Mouse (Mus musculus) lung, postnatal 10 days (tissue): ENCODE data around the gene Foxk1.

Experiments used
- DNase-seq: peaks from one replicate; pipeline ENCODE4 v3.0.0; 2021

Gene Foxk1

GRCm38 (mm10) chr5:142450846-142451245 lies 49.5 kb downstream of the Foxk1 start:
- DNase-seq: no peak

GRCm38 (mm10) chr5:142451759-142452158 lies 50.5 kb downstream of the Foxk1 start:
- DNase-seq: no peak

- no peak for DNase-seq
These were observed 52.4 kb downstream of the Foxk1 start for GRCm38 (mm10) chr5:142453742-142454141.

- DNase-seq: no peak
These were observed 55.0 kb downstream of the Foxk1 start for GRCm38 (mm10) chr5:142456318-142456717.

- peak; percentile 48 for DNase-seq
These were observed 56.0 kb downstream of the Foxk1 start for GRCm38 (mm10) chr5:142457345-142457744.

GRCm38 (mm10) chr5:142458791-142459557 lies 57.7 kb downstream of the Foxk1 start:
- DNase-seq: no peak

- no peak for DNase-seq
These were observed 58.5 kb downstream of the Foxk1 start for GRCm38 (mm10) chr5:142459834-142460233.

- DNase-seq: no peak
These were observed 60.8 kb downstream of the Foxk1 start for GRCm38 (mm10) chr5:142461942-142462640.

- no peak for DNase-seq
These were observed 61.3 kb downstream of the Foxk1 start for GRCm38 (mm10) chr5:142462641-142462948.

GRCm38 (mm10) chr5:142463011-142463410 lies 61.7 kb downstream of the Foxk1 start:
- DNase-seq: no peak

GRCm38 (mm10) chr5:142463461-142464454 lies 62.5 kb downstream of the Foxk1 start, which contains the start of gene Ap5z1:
Gene Ap5z1 (plus strand): TSS chr5:142463944.
- DNase-seq: peak; percentile 97

GRCm38 (mm10) chr5:142468375-142468774 lies 67.1 kb downstream of the Foxk1 start:
- no peak for DNase-seq

- DNase-seq: no peak
These were observed 68.5 kb downstream of the Foxk1 start for GRCm38 (mm10) chr5:142469796-142470195.

- DNase-seq: no peak
These were observed 72.4 kb downstream of the Foxk1 start for GRCm38 (mm10) chr5:142473696-142474095.

- DNase-seq: no peak
These were observed 74.4 kb downstream of the Foxk1 start for GRCm38 (mm10) chr5:142475669-142476068.

- no peak for DNase-seq
These were observed 76.0 kb downstream of the Foxk1 start for GRCm38 (mm10) chr5:142477346-142477745.

- no peak for DNase-seq
These were observed 76.7 kb downstream of the Foxk1 start for GRCm38 (mm10) chr5:142477866-142478615.

GRCm38 (mm10) chr5:142478829-142479435 lies 77.6 kb downstream of the Foxk1 start:
- peak; percentile 89 for DNase-seq

- DNase-seq: no peak
These were observed 81.2 kb downstream of the Foxk1 start for GRCm38 (mm10) chr5:142482512-142482911.

- no peak for DNase-seq
These were observed 82.3 kb downstream of the Foxk1 start for GRCm38 (mm10) chr5:142483581-142483980.

GRCm38 (mm10) chr5:142486654-142487053 lies 85.4 kb downstream of the Foxk1 start:
- DNase-seq: no peak
